Mouse (Mus musculus) kidney, adult 2 months (tissue): Measurements from ENCODE around the gene Tbc1d22b.

Experiments
- CTCF ChIP-seq: fragments of 200-500 bp; conservative IDR thresholded peaks from 2 replicates; pipeline ENCODE4 v1.5.1; 2011; ENCODE audit warnings: low read depth, mild to moderate bottlenecking, control low read depth, low read length, moderate library complexity, mixed read lengths; ENCODE audit not compliant: insufficient read depth, insufficient read length
- POLR2A ChIP-seq: fragments of 200-500 bp; IDR thresholded peaks from one replicate; pipeline ENCODE4 v1.6.1; 2011; ENCODE audit warnings: low read depth, low read length, control low read depth

DNA sequence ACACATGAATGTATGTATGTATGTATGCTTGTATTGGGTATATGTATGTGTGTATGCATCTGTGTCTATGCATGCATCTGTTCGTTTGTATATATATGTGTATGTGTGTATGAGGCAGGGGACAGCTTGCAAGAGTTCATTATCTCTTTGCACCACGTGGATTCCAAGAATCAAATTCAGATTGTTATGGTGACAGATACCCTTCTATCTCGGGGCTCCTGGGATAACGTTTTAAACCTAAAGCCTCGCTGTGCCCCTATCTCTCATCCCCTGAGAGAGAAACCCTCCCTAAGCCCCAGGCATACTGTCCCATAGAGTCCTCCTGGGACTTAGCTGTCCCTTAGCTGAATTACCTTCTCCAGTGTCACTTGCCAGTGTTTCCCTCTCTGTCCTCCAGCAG lies 34.0 kb downstream of the Tbc1d22b start:
- no peak for TF ChIP-seq CTCF
- TF ChIP-seq POLR2A = no peak
